Mouse (Mus musculus): ENCODE data around the gene Wsb2. TPM values are rescaled to one million over a fixed set of nuclear protein-coding genes. Genes with fewer than 3 reads are reported as not detected.
A peak's percentile ranks its signal among the peaks of the same experiment; 100 is the strongest.

Gene Wsb2
- total and polyA plus RNA-seq, 3 experiments: 91.4 to 130 (median 101) TPM

GRCm38 (mm10) chr5:117360631-117361541 is 3.8 kb downstream of the Wsb2 start:
- Histone ChIP-seq H3K9ac (ENCODE audit: low read depth, low read length) (no peak overlapping the region), H3K27me3 (ENCODE audit: control insufficient read depth, insufficient read depth, low read length) (no peaks in the 10 kb centered on the region), H3K27ac (peak overlapping the region; percentile 10), H3K79me2 (replicated peaks; ENCODE audit: control insufficient read depth, insufficient read depth, low read length) (peaks cover 5% of the 10 kb centered on the region), H3K4me3 (no peak overlapping the region), H3K4me1 (ENCODE audit: control insufficient read depth, insufficient read depth, low read length) (peaks cover 36% of the 10 kb centered on the region), H3K36me3 (ENCODE audit: control insufficient read depth, insufficient read depth, low read length) (peaks cover 17% of the 10 kb centered on the region)
- intact Hi-C loops (cut with DNase I): no loop called here
- peak in 1 of 2 experiments; percentile 25 for DNase-seq
- WGBS: 18% methylated on average over 13 of the region's 13 CpGs
- TF ChIP-seq POLR2A (IDR thresholded peaks at IDR 0.05; ENCODE audit: insufficient read depth, low read depth, low read length): no peak
- 0 out of 2 replicates have a peak, but pooled peaks have one; percentile 21 for TF ChIP-seq EP300 (IDR thresholded peaks at IDR 0.05; ENCODE audit: insufficient read depth, low read depth, low read length)
- no peak for TF ChIP-seq CTCF (IDR thresholded peaks at IDR 0.05)

GRCm38 (mm10) chr5:117361590-117361989 is 4.5 kb downstream of the Wsb2 start:
- Histone ChIP-seq H3K27ac (no peak overlapping the region), H3K27me3 (ENCODE audit: control insufficient read depth, insufficient read depth, low read length) (no peaks in the 10 kb centered on the region), H3K79me2 (replicated peaks; ENCODE audit: control insufficient read depth, insufficient read depth, low read length) (peaks cover 7% of the 10 kb centered on the region), H3K4me1 (ENCODE audit: control insufficient read depth, insufficient read depth, low read length) (peaks cover 37% of the 10 kb centered on the region), H3K9ac (ENCODE audit: low read depth, low read length) (no peak overlapping the region), H3K4me3 (no peak overlapping the region), H3K36me3 (ENCODE audit: control insufficient read depth, insufficient read depth, low read length) (peaks cover 17% of the 10 kb centered on the region)
- intact Hi-C loops (cut with DNase I): no loop called here
- WGBS: 71% methylated on average over 4 of the region's 4 CpGs
- no peak for TF ChIP-seq CTCF (IDR thresholded peaks at IDR 0.05)
- no peak for TF ChIP-seq POLR2A (IDR thresholded peaks at IDR 0.05; ENCODE audit: insufficient read depth, low read depth, low read length)
- TF ChIP-seq EP300 (IDR thresholded peaks at IDR 0.05; ENCODE audit: insufficient read depth, low read depth, low read length): no peak
- no peak for DNase-seq

GRCm38 (mm10) chr5:117363066-117363782 is 6.1 kb downstream of the Wsb2 start:
- peak overlapping the region; percentile 36 for H3K27ac ChIP-seq
- intact Hi-C loops (cut with DNase I): no loop called here
- H3K9ac ChIP-seq (ENCODE audit: low read depth, low read length): 0 out of 2 replicates have a peak overlapping the region, but pooled peaks have one; percentile 2
- H3K79me2 ChIP-seq (replicated peaks; ENCODE audit: control insufficient read depth, insufficient read depth, low read length): peaks cover 7% of the 10 kb centered on the region
- no peaks in the 10 kb centered on the region for H3K27me3 ChIP-seq (ENCODE audit: control insufficient read depth, insufficient read depth, low read length)
- no peak overlapping the region for H3K4me3 ChIP-seq
- DNase-seq: peak; percentile 39 to 48
- TF ChIP-seq CTCF (IDR thresholded peaks at IDR 0.05) (no peak), EP300 (IDR thresholded peaks at IDR 0.05; ENCODE audit: insufficient read depth, low read depth, low read length) (no peak), POLR2A (IDR thresholded peaks at IDR 0.05; ENCODE audit: insufficient read depth, low read depth, low read length) (no peak)
- 28% methylated on average over 15 of the region's 15 CpGs for WGBS
- H3K36me3 ChIP-seq (ENCODE audit: control insufficient read depth, insufficient read depth, low read length): peaks cover 17% of the 10 kb centered on the region
- peaks cover 37% of the 10 kb centered on the region for H3K4me1 ChIP-seq (ENCODE audit: control insufficient read depth, insufficient read depth, low read length)

- WGBS: 58% methylated on average over 3 of the region's 3 CpGs
- TF ChIP-seq EP300 (IDR thresholded peaks at IDR 0.05; ENCODE audit: insufficient read depth, low read depth, low read length) (no peak), CTCF (IDR thresholded peaks at IDR 0.05) (no peak), POLR2A (IDR thresholded peaks at IDR 0.05; ENCODE audit: insufficient read depth, low read depth, low read length) (no peak)
- Histone ChIP-seq H3K27me3 (ENCODE audit: control insufficient read depth, insufficient read depth, low read length) (no peaks in the 10 kb centered on the region), H3K4me1 (ENCODE audit: control insufficient read depth, insufficient read depth, low read length) (peaks cover 31% of the 10 kb centered on the region), H3K9ac (ENCODE audit: low read depth, low read length) (no peak overlapping the region), H3K4me3 (no peak overlapping the region), H3K27ac (no peak overlapping the region), H3K79me2 (replicated peaks; ENCODE audit: control insufficient read depth, insufficient read depth, low read length) (peaks cover 8% of the 10 kb centered on the region), H3K36me3 (ENCODE audit: control insufficient read depth, insufficient read depth, low read length) (peaks cover 14% of the 10 kb centered on the region)
- no peak for DNase-seq
- intact Hi-C loops (cut with DNase I): no loop called here
Measured at GRCm38 (mm10) chr5:117364821-117365220, 7.7 kb downstream of the Wsb2 start.

- Histone ChIP-seq H3K9ac (ENCODE audit: low read depth, low read length) (no peak overlapping the region), H3K27me3 (ENCODE audit: control insufficient read depth, insufficient read depth, low read length) (no peaks in the 10 kb centered on the region), H3K36me3 (ENCODE audit: control insufficient read depth, insufficient read depth, low read length) (peaks cover 10% of the 10 kb centered on the region), H3K27ac (no peak overlapping the region), H3K79me2 (replicated peaks; ENCODE audit: control insufficient read depth, insufficient read depth, low read length) (peaks cover 8% of the 10 kb centered on the region), H3K4me3 (no peak overlapping the region), H3K4me1 (ENCODE audit: control insufficient read depth, insufficient read depth, low read length) (peaks cover 28% of the 10 kb centered on the region)
- 81% methylated on average over 13 of the region's 13 CpGs for WGBS
- intact Hi-C loops (cut with DNase I): no loop called here
- DNase-seq: no peak
- TF ChIP-seq EP300 (IDR thresholded peaks at IDR 0.05; ENCODE audit: insufficient read depth, low read depth, low read length): no peak
- no peak for TF ChIP-seq CTCF (IDR thresholded peaks at IDR 0.05)
- no peak for TF ChIP-seq POLR2A (IDR thresholded peaks at IDR 0.05; ENCODE audit: insufficient read depth, low read depth, low read length)
Measured at GRCm38 (mm10) chr5:117365904-117366561, 8.9 kb downstream of the Wsb2 start.

All from heart, adult 2 months (tissue).